Mouse (Mus musculus) heart, adult 18-20 months (tissue): ENCODE measurements around the gene Sdha. TPM values are rescaled to one million over a fixed set of nuclear protein-coding genes. Genes with fewer than 3 reads are reported as not detected.

ENCODE experiments used
- DNase-seq, 2 experiments: peaks; one replicate each; pipeline ENCODE4 v3.0.0; 2021 to 2022; ENCODE audit warnings: mixed read lengths in 1 of 2
- total RNA-seq, 2 experiments: library from RNA; stranded (reverse); gene quantifications; 2 replicates each; pipeline ENCODE4 v1.2.3; 2021

Gene Sdha
- total RNA-seq, 2 experiments from 2014 or later: 1,503 to 1,550 TPM

- no peak for DNase-seq
Observed at GRCm38 (mm10) chr13:74302050-74303037, 47.7 kb downstream of the Sdha start.

GRCm38 (mm10) chr13:74301607-74301984 lies 48.5 kb downstream of the Sdha start:
- DNase-seq: no peak

- DNase-seq: peak; percentile 56 to 85
Observed at GRCm38 (mm10) chr13:74300925-74301606, 49.0 kb downstream of the Sdha start.

GRCm38 (mm10) chr13:74296376-74296775 lies 53.7 kb downstream of the Sdha start:
- no peak for DNase-seq

- DNase-seq: peak; percentile 40 to 64
Observed at GRCm38 (mm10) chr13:74292167-74292566, 57.9 kb downstream of the Sdha start, which contains the start of gene Ahrr. TSS of gene Ahrr (minus strand) at chr13:74292331.

- DNase-seq: no peak
Observed at GRCm38 (mm10) chr13:74289646-74290045, 60.4 kb downstream of the Sdha start.

GRCm38 (mm10) chr13:74282299-74282698 lies 67.8 kb downstream of the Sdha start:
- no peak for DNase-seq

- DNase-seq: no peak
Observed at GRCm38 (mm10) chr13:74275726-74276125, 74.4 kb downstream of the Sdha start.

Other genes starting within 250 kb of the Sdha start
- gene Slc9a3, start 228.8 kb downstream of the Sdha start, total RNA-seq: 1 to 10 TPM in 1 of 2 experiments, under 1 TPM in 1; 0.59 to 1.2 TPM
- 10 to 100 TPM; 45.6 to 48.6 TPM for gene Exoc3, start 141.5 kb downstream of the Sdha start, total RNA-seq
- gene Ahrr, start 57.9 kb downstream of the Sdha start, total RNA-seq: 1 to 10 TPM; 1.2 to 1.6 TPM
- 10 to 100 TPM; 45.5 to 49.3 TPM for gene Pdcd6, start 32.7 kb downstream of the Sdha start, total RNA-seq
- 10 to 100 TPM; 47.2 to 55.2 TPM for gene Ccdc127, start within 50 bp of the Sdha start, total RNA-seq
- gene Lrrc14b, start 13.7 kb upstream of the Sdha start, total RNA-seq: 10 to 100 TPM; 77.1 to 81.7 TPM
- 1 to 10 TPM; 2.9 to 3.5 TPM for gene Zfp72, start 40.6 kb upstream of the Sdha start, total RNA-seq
- 100 to 1,000 TPM; 331 to 388 TPM for gene Ftl1-ps1, start 49.4 kb upstream of the Sdha start, total RNA-seq
- gene Zfp825, start 143.7 kb upstream of the Sdha start, total RNA-seq: 1 to 10 TPM; 4.8 to 7.6 TPM